Mouse (Mus musculus): Measurements from ENCODE around the gene Catsperg2. TPM values are rescaled to one million over a fixed set of nuclear protein-coding genes. Genes with fewer than 3 reads are reported as not detected.

Catsperg2 gene
- total RNA-seq (2023), result not detected

DNA sequence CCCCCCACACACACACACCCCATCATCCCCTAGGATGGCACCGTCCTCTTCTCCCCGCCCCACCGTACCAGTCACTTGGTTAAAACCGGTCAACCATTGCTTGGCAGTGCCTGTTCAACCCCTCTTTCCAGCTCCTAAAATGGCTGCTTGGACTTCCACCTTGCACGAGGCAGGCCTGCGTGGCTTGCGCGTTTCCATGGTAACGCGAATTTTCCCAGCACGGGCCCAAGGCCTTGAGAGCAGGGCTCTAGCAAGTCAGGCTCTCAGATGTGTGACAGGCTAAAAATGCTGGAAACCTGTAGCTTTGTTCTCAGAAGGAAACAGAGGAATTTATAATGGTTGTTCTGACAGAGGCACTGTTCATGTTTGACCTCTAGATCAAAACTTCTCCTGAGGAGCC is at the start of gene Catsperg2:
Gene Catsperg2, minus strand, starts transcription at position 173 of the 400 bp plus-strand sequence.

DNA sequence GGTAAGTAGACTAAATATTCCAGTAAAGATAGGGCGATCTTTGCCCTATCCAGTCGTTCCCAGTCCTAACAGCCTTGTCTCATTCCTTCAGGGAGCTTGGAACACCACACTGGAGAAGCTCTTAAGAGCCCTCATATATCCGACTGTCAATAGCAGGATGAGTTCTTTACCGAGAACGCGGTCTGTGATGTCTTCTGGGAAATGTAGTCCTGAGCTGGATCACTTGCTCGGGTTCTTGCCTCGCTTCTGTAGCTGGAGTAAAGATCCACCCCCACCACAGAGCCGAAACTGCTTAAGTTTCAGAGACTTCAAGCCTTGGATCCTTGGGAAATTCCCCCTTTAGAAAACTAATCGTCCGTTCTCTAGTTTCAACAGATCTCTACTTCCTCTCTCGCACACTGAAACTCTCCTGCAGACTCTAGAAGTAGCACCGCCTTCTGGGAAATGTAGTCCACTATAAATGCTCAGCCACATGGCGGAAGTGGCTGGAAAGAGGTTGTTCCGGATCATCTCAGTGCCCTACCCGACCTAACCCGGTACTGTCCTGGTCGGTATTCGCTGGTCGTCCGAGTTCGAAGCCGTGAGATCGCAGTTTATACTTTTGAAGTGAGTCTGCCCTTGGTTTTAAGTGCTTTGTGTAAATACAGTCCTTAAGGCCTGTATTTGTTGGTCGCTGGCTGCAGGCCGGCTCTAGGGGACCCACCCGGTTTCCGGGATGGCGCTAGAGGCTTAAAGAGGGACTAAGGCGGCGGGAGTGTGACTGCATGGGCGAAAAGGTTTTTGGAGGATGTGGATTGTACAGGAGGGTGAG is 41.5 kb upstream of the Catsperg2 start, which contains the start of gene Zfp84:
Gene Zfp84, plus strand, starts transcription at position 463 of the 811 bp plus-strand sequence.

Other genes with a start within 250 kb of the Catsperg2 start
- gene Sipa1l3, start 208.4 kb downstream of the Catsperg2 start, total RNA-seq (2023), result 57.0 TPM
- gene Zfp84, start 41.5 kb upstream of the Catsperg2 start, total RNA-seq (2023), result 19.2 TPM
- 0.74 TPM for gene Zfp30, start 57.0 kb upstream of the Catsperg2 start, total RNA-seq (2023)
- 13.6 TPM for gene Zfp790, start 89.1 kb upstream of the Catsperg2 start, total RNA-seq (2023)
- gene Zfp940, start 126.6 kb upstream of the Catsperg2 start, total RNA-seq (2023), result 3.4 TPM
- 18.9 TPM for gene Zfp420, start 132.9 kb upstream of the Catsperg2 start, total RNA-seq (2023)
- 8.3 TPM for gene Zfp27, start 179.5 kb upstream of the Catsperg2 start, total RNA-seq (2023)
- 3.7 TPM for gene Zfp383, start 181.2 kb upstream of the Catsperg2 start, total RNA-seq (2023)
- 10.7 TPM for gene Zfp74, start 227.1 kb upstream of the Catsperg2 start, total RNA-seq (2023)